Mouse (Mus musculus): ENCODE measurements around the gene Cklf.
A peak's percentile ranks its signal among the peaks of the same experiment; 100 is the strongest.
"Not testable (repeated sequence)": the region's sequence is repeated elsewhere in the genome, so short reads cannot be mapped to it uniquely, and the experiment has no call there.

Cklf gene

GRCm38 (mm10) chr8:104250439-104251367 is at the start of gene Cklf:
Gene Cklf (plus strand): TSS chr8:104250861.
- no peak for DNase-seq (ENCODE audit: low spot score)

DNA sequence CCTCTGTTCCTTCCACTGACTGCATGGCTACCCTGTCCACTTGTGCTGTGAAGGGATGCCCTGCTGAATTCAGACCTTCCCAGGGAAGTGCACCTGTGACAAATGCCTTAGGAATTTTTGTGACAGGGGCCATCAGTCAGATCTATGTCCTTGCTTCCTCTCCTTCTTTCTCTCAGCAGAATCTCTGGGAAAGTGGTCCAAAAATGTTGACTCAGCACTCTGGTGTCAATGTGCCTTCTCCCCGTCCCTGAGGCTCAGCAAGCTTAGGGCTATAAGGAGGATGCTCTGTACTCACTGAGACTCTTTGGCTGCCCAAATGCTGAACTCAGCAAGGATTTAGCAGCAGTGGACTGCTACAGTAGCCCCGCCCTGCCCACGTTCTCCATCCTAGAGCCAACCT is 49.0 kb upstream of the Cklf start:
- no peak for DNase-seq (ENCODE audit: low spot score)

GRCm38 (mm10) chr8:104202320-104202719 is 48.3 kb upstream of the Cklf start:
- DNase-seq (ENCODE audit: low spot score): no peak

DNA sequence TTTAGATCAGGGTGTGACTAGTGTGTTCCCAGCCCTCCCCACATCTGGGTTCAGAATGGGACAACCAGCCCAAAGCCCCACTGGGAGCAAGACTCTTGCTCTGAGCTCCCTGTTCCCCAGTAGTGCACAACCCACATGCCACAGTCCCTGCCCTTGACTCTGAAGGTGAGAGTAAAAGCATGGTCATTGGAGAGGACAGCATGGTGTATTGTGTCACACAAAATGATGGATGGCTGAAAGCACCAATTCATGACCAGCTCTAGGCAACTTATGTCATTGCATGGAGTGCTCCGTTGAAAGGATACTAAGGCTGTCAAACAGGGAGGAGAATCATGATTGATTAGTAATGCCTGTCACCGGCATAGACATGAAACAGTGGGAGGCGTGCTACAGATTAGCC is 45.4 kb upstream of the Cklf start:
- DNase-seq (ENCODE audit: low spot score): no peak

DNA sequence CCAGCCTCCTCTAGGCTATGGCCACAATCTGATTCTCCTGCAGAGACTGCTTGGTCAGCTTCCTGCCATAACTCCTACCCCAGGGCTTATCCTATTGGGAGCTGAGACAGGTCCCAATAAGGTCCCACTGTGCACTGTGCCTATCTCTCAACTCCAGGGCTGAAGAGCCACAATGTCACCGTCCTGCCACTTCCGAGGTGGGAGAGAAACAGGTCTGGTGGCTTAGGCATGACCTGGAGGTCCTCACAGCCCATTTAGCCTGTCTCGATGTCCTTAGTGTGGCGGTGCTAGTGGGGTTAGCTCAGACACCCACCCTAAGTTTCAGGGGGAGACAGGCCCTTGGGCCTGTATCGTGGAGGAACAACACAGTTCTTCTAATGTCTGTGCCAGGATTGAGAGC is 33.1 kb upstream of the Cklf start:
- DNase-seq (ENCODE audit: low spot score): no peak

- DNase-seq (ENCODE audit: low spot score): peak; percentile 22
Measured at GRCm38 (mm10) chr8:104219079-104219478, 31.6 kb upstream of the Cklf start.

GRCm38 (mm10) chr8:104219806-104220205 is 30.9 kb upstream of the Cklf start:
- DNase-seq (ENCODE audit: low spot score): peak; percentile 55

DNA sequence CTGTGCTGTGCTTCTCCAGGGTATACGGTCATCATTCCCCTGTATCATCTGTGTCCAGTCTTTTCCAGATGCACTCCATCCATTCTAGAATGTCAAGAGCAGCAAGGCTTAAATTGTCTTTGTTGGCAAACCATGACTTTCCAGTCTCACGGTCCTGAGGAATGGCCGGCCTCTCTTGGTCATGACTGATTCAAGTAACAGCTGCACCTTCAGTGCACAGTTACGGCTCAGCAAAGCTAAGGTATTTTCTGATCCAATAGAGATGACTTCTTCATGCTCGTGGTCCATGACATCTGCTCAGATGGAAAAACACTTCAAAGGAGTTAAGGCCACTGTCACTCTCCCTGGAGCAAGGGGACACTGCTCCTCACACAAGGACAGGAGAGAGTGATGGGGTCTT is 23.6 kb upstream of the Cklf start:
- DNase-seq (ENCODE audit: low spot score): no peak

DNA sequence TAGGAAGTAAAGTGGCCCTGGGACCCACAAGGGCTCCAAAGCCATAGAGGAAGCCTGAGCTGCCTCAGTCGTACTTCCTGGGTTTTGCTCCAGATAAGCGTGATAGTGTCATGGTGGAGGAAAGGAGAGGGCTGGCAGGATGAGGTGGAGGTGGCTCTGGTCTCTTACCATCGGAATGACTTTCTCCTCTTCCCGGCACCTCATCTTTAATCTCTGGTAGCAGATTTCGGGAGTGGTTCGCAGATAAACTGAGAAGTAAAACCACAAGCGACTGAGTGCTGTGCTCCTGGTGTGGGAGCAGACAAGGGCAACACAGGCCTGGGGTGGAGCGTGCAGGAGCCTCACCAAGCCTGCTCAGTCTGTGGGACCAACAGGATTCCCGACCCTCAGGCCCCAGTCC is 20.3 kb upstream of the Cklf start:
- no peak for DNase-seq (ENCODE audit: low spot score)

DNA sequence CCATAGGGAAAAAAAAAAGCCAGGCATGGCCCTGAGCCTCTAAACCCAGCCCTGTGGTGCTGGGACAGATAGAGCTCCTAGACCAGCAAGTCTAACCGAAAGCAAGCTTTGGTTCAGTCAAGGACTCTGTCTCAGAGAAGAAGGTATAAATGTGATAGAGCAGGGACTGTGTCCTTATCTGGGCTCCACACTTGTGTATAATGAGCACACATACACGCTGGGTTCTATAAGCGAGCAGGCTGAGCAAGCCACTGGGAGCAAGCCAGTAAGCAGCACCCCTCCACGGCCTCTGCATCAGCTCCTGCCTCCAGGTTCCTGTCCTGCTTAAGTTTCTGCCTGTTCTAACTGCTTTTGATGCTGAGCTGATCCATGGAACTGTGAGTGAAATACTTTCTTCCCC is 18.6 kb upstream of the Cklf start:
- no peak for DNase-seq (ENCODE audit: low spot score)

- no peak for DNase-seq (ENCODE audit: low spot score)
Measured at GRCm38 (mm10) chr8:104232919-104233318, 17.7 kb upstream of the Cklf start.

DNA sequence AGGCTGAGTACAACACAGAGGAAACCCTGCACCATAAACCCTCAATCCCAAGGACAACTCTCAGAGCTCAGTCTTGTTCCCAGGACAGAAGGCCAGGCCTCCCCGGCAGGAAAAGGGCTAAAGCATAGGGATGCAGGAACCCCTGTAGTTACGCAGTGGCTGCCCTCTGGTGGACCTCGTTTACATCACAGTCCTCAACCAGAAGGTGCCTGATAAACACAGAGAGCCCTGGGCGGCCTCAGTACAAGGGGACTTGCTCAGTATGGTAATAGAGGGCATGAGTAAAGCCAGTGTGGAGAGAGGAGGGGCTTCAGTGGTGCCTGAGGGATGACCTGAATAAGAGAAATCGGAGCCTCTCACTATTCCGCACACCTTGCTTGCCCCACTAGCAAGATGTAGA is 16.1 kb upstream of the Cklf start:
- no peak for DNase-seq (ENCODE audit: low spot score)

GRCm38 (mm10) chr8:104239418-104239861 is 11.2 kb upstream of the Cklf start:
- no peak for DNase-seq (ENCODE audit: low spot score)

DNA sequence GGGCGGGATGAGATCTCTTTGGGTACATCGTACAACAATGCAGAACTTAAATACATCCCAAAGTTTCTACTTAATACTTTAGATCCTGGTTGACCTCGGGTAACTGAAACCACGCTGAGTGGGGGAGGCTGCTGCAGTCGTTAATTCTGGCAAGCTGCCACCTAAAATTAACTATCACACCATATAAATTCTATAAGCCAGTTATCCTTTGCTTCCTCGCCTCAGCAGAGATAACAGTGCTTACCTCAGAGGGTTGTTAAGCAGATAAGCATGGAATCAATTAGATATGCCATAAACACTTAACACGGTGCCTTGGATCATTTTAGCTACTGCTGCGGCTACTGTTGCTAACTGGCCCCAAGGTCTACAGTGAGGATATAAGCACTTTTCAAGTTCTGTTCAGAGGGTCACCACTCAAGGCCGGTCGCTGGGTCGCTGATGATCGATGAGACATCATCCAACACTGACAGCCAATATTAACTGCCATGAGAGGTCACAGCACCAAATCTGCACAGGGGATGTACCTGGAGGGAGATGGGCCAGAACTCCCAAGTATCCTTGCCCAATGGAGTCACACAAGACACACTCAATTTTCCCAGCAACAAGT is 8.5 kb upstream of the Cklf start:
- no peak for DNase-seq (ENCODE audit: low spot score)

- DNase-seq (ENCODE audit: low spot score): no peak
Measured at GRCm38 (mm10) chr8:104246621-104247020, 4.0 kb upstream of the Cklf start.

- DNase-seq (ENCODE audit: low spot score): no peak
Measured at GRCm38 (mm10) chr8:104247054-104247907, 3.4 kb upstream of the Cklf start.

- DNase-seq (ENCODE audit: low spot score): no peak
Measured at GRCm38 (mm10) chr8:104247908-104248275, 2.8 kb upstream of the Cklf start.

DNA sequence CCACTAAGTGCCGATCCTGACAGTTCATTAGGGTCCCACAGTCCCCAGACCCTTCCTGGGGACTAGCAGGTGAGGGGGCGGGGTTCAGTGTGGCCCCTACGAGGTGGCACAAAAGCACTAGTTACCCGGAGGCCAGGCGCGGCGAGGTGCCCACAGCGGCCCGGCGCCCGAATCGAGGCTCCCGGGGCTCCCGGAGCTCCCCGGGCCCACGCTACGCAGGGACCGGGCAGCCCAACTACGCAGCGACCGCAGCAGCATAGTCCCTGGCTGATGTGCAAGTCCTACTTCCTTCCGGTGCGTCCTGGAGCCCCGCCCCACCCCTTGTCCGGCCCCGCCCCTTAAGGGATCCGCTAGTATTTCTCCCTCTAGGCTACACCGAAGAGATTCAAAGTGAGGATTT is 2.4 kb upstream of the Cklf start, which contains the start of gene Tk2:
Gene Tk2, minus strand, starts transcription at position 283 of the 400 bp plus-strand sequence.
- DNase-seq (ENCODE audit: low spot score): peak; percentile 40

GRCm38 (mm10) chr8:104249442-104249996 is 1.1 kb upstream of the Cklf start:
- DNase-seq (ENCODE audit: low spot score): no peak

GRCm38 (mm10) chr8:104251461-104251860 is 800 bp downstream of the Cklf start:
- no peak for DNase-seq (ENCODE audit: low spot score)

GRCm38 (mm10) chr8:104253016-104253415 is 2.4 kb downstream of the Cklf start:
- DNase-seq (ENCODE audit: low spot score): no peak

DNA sequence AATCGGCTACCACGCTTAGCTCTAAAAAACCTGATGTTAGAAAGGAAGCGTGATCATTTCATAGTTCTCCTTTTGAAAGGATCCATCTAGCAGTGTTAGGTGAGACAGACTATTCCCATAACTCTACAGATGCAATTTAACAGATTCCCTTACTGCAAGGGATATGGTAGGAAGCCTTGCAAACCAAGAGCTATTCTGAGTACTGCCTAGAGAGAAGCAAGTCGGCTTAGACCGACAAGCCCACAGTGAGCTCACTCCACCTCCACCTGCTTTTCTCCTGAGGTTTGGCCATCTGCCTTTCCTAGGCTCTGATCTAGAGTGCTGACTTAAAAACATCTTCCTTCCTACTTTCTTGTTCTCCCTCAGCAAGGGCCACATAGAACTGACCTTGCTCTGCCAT is 11.1 kb downstream of the Cklf start:
- not testable (repeated sequence) for DNase-seq (ENCODE audit: low spot score)
